Mouse (Mus musculus): ENCODE measurements around the gene Ccdc194.
A peak's percentile ranks its signal among the peaks of the same experiment; 100 is the strongest.

Gene Ccdc194

GRCm38 (mm10) chr8:71525226-71526050, at the start of gene Ccdc194:
Gene Ccdc194, minus strand, starts transcription at chr8:71525711.
- no peak for DNase-seq

- DNase-seq: no peak
These were observed 49.5 kb upstream of the Ccdc194 start for GRCm38 (mm10) chr8:71575020-71575419.

GRCm38 (mm10) chr8:71574426-71574825, 48.9 kb upstream of the Ccdc194 start:
- no peak for DNase-seq

GRCm38 (mm10) chr8:71572847-71573633, 47.5 kb upstream of the Ccdc194 start:
- peak; percentile 10 for DNase-seq

- peak; percentile 4 for DNase-seq
These were observed 46.6 kb upstream of the Ccdc194 start for GRCm38 (mm10) chr8:71572077-71572476.

- DNase-seq: peak; percentile 91
These were observed 44.9 kb upstream of the Ccdc194 start for GRCm38 (mm10) chr8:71570291-71570954.

GRCm38 (mm10) chr8:71569366-71570290, 44.1 kb upstream of the Ccdc194 start:
- DNase-seq: peak; percentile 66

- DNase-seq: peak; percentile 6
These were observed 43.4 kb upstream of the Ccdc194 start for GRCm38 (mm10) chr8:71568941-71569340.

- peak; percentile 5 for DNase-seq
These were observed 43.0 kb upstream of the Ccdc194 start, which contains the start of gene Slc27a1 for GRCm38 (mm10) chr8:71568387-71568937. Gene Slc27a1, plus strand, starts transcription at chr8:71568882.

GRCm38 (mm10) chr8:71567587-71567986, 42.1 kb upstream of the Ccdc194 start:
- no peak for DNase-seq

GRCm38 (mm10) chr8:71566501-71566900, 41.0 kb upstream of the Ccdc194 start, which contains the start of gene Nxnl1:
Gene Nxnl1, minus strand, starts transcription at chr8:71566601.
- DNase-seq: no peak

GRCm38 (mm10) chr8:71563992-71564391, 38.5 kb upstream of the Ccdc194 start:
- peak; percentile 25 for DNase-seq

- DNase-seq: peak; percentile 90
These were observed 37.2 kb upstream of the Ccdc194 start for GRCm38 (mm10) chr8:71562751-71563150.

- DNase-seq: peak; percentile 76
These were observed 35.9 kb upstream of the Ccdc194 start for GRCm38 (mm10) chr8:71561401-71561800.

GRCm38 (mm10) chr8:71560765-71561164, 35.3 kb upstream of the Ccdc194 start:
- no peak for DNase-seq

GRCm38 (mm10) chr8:71560071-71560470, 34.6 kb upstream of the Ccdc194 start:
- no peak for DNase-seq

GRCm38 (mm10) chr8:71558958-71559690, 33.6 kb upstream of the Ccdc194 start:
- DNase-seq: peak; percentile 91

- peak; percentile 83 for DNase-seq
These were observed 32.8 kb upstream of the Ccdc194 start, which contains the start of gene Tmem221 for GRCm38 (mm10) chr8:71558071-71558957. Gene Tmem221, minus strand, starts transcription at chr8:71558871.

GRCm38 (mm10) chr8:71554644-71555043, 29.1 kb upstream of the Ccdc194 start:
- DNase-seq: no peak

- DNase-seq: no peak
These were observed 28.5 kb upstream of the Ccdc194 start for GRCm38 (mm10) chr8:71554001-71554400.

Measured in thymus, postnatal 14 days (tissue).